Mouse (Mus musculus) cortical plate, adult 2 months (tissue): ENCODE measurements around the gene Kiss1r.
"Not testable (repeated sequence)": the region's sequence is repeated elsewhere in the genome, so short reads cannot be mapped to it uniquely, and the experiment has no call there.

ENCODE experiments used
- CTCF ChIP-seq: fragments of 200-500 bp; IDR thresholded peaks from 2 replicates; pipeline ENCODE4 v1.5.1; 2011; ENCODE audit warnings: mild to moderate bottlenecking, control low read depth, low read length; ENCODE audit not compliant: insufficient read depth; ENCODE audit errors: extremely low read depth
- POLR2A ChIP-seq: fragments of 200-500 bp; IDR thresholded peaks from 2 replicates; pipeline ENCODE4 v1.6.1; 2011; ENCODE audit warnings: mild to moderate bottlenecking, low read length, control low read depth; ENCODE audit not compliant: insufficient read depth; ENCODE audit errors: extremely low read depth

- not testable (repeated sequence) for TF ChIP-seq POLR2A
- TF ChIP-seq CTCF, result peak; percentile 66
Measured at GRCm38 (mm10) chr10:79892451-79893118, 24.2 kb upstream of the Kiss1r start.
